Mouse (Mus musculus): Measurements from ENCODE around the gene Wdr26. TPM values are rescaled to one million over a fixed set of nuclear protein-coding genes. Genes with fewer than 3 reads are reported as not detected.

Wdr26 gene
- 28.3 and 32.6 TPM in 2 replicates for polyA plus RNA-seq (2015; fragmentation: Nextera tagmentation; extraction: Ambion mirVana)

DNA sequence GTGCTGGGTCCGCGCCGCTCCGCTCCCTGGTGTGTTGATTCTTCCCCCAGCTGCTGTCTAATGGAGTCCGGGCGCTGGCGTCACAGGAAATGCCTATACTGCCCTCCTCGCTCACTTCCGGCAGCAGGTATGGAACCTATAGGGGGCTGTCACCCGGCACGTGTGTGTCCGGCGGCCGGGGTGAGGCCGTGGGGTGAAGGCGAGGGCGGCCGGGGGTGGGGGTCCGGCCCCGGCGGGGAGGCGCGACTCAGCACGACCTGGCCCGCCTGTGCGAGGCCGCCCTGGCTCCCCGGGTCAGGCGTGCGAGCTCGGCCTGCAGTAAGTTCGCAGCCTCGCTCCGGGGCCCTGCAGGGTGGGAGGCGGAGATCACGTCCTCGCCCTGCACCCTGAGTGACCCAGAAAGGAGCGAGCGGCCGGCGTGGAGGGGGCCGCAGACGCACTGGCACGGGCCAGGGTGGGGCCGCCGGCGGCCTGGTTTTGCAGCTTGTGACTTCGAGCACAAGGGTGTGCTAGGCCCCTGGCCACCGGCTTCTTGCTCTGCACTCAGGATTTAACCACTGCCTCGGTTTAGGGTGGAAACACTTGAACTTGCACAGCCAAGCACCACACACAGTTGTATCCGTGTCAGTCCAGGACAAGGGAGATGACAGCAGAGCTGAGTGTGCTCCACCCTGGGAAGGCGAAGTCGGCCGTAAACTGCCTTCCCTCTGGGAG is at the start of gene Wdr26:
TSS of gene Wdr26 (minus strand) at position 82 of the 714 bp plus-strand sequence.
- H3K9ac ChIP-seq = peak within 1 kb of the TSS; percentile 98
- H3K27ac ChIP-seq = peak within 1 kb of the TSS; percentile 94
- no peaks in the 10 kb centered on the region for H3K9me3 ChIP-seq
- H3K4me1 ChIP-seq = peaks cover 23% of the 10 kb centered on the region
- no peaks in the 10 kb centered on the region for H3K36me3 ChIP-seq
- WGBS = under 1% methylated on average over 50 of the region's 54 CpGs
- peak within 1 kb of the TSS; percentile 99 for H3K4me3 ChIP-seq
- no peaks in the 10 kb centered on the region for H3K27me3 ChIP-seq
- peak within 1 kb of the TSS; percentile 78 for H3K4me2 ChIP-seq
- ATAC-seq (ENCODE audit: insufficient number of reproducible peaks, low FRiP score, low TSS enrichment, low read depth) = peak; percentile 90

DNA sequence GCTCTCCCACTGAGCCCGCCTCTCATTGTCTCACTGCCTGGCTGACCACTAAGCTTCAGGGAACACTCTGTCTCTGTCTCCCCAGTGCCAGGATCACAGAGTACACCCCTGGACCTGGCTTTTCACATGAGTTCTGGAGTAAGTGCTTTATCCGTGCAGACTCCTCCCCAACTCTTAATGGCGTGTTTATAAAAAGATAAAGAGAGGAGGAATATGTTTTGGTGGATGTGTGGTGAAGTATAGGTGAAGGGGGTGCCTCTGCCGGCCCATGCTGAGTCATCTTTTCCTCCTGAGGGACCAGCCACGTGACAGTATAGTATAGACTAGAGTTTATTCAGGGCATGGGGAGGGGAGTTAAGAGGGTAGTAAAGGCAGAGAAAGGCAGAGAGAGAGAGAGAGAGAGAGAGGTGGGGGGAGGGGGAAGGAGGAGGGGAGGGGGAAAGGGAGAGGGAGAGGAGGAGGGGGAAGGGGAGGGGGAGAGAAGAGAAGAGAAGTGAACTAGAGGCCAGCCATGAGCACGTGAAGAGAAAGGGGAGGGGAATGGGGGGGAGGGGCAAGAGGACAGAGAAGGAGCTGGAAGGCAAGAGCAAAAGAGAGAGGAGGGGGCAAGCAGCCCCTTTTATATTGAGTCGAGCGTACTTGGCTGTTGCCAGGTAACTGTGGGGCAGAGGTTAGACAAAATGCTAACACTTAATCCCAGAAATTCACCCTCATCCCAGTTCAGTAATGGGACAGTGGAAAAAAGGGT is 49.3 kb upstream of the Wdr26 start:
- Histone ChIP-seq H3K4me3 (no peak overlapping the region), H3K36me3 (no peaks in the 10 kb centered on the region), H3K4me2 (no peak overlapping the region), H3K9ac (no peak overlapping the region), H3K9me3 (no peaks in the 10 kb centered on the region), H3K27ac (no peak overlapping the region), H3K4me1 (peaks cover 25% of the 10 kb centered on the region), H3K27me3 (peaks cover 13% of the 10 kb centered on the region; the same call in 1 of the 2 replicates)
- ATAC-seq (ENCODE audit: insufficient number of reproducible peaks, low FRiP score, low TSS enrichment, low read depth) = no peak
- WGBS = 35% methylated on average over 8 of the region's 8 CpGs

DNA sequence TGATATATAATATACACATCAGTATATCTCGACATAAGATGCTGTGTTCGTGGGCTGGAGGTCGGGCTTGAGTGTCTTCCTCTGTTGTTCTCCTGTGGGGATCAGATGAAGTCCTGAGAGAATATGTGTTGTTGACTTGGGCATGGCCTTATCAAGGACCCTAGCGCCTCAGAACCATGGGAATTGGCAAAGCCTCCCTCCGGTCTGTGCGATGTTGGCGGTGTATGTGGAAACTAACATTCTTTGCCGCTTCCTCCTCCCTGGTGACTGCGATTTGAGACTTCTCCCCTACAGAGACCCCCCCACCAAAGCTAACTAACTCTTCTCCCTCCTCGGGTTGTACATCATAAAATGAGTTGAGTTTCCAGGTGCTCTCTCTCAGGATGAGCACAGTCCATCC is 48.6 kb upstream of the Wdr26 start:
- H3K9ac ChIP-seq = no peak overlapping the region
- H3K36me3 ChIP-seq = no peaks in the 10 kb centered on the region
- no peak overlapping the region for H3K4me2 ChIP-seq
- H3K4me3 ChIP-seq = no peak overlapping the region
- H3K9me3 ChIP-seq = no peaks in the 10 kb centered on the region
- peaks cover 13% of the 10 kb centered on the region; the same call in 1 of the 2 replicates for H3K27me3 ChIP-seq
- no peak overlapping the region for H3K27ac ChIP-seq
- peaks cover 32% of the 10 kb centered on the region for H3K4me1 ChIP-seq
- WGBS = 82% methylated on average over 10 of the region's 10 CpGs
- ATAC-seq (ENCODE audit: insufficient number of reproducible peaks, low FRiP score, low TSS enrichment, low read depth) = no peak

DNA sequence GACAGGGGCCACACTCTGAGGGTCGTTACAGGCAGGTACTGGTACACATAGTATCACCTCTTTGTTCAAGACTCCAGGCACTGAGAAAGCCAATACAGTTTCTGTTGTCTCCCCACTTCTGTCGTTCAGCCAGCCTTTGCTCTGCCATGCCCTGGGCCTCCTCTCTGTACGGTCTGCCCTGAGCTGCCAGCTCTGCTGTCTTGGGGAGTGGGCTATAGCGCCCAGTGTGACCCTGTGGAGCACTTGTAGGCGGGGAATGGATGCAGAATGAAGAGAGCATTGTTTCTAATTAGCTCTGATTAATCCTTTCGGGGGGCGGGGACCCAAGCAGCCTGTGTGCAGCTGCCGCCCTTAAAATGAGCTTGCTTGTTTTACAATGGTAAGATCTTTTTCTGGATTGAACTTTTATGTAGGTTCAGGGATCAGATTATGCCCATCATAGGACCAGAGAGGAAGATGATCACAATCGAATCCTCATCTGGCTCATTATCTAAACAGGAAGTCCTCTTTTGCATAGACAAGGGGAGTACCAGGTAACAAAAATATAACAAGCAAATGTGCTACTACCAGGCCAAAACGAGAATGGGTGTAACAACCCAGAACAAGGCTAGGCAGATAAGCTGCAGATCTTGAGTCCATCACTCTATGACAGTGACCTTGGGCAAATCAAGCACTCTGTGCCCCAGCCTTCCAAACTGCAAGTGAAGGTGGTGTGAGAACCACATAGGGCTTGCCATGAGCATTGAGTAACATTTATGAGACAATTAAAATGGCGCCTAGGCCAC is 48.0 kb upstream of the Wdr26 start:
- peaks cover 35% of the 10 kb centered on the region for H3K4me1 ChIP-seq
- peaks cover 13% of the 10 kb centered on the region; the same call in 1 of the 2 replicates for H3K27me3 ChIP-seq
- H3K36me3 ChIP-seq = no peaks in the 10 kb centered on the region
- ATAC-seq (ENCODE audit: insufficient number of reproducible peaks, low FRiP score, low TSS enrichment, low read depth) = no peak
- 52% methylated on average over 11 of the region's 11 CpGs for WGBS
- H3K27ac ChIP-seq = no peak overlapping the region; the same call in 1 of the 2 replicates
- H3K4me2 ChIP-seq = no peak overlapping the region
- H3K9me3 ChIP-seq = no peaks in the 10 kb centered on the region
- H3K9ac ChIP-seq = no peak overlapping the region
- no peak overlapping the region for H3K4me3 ChIP-seq

DNA sequence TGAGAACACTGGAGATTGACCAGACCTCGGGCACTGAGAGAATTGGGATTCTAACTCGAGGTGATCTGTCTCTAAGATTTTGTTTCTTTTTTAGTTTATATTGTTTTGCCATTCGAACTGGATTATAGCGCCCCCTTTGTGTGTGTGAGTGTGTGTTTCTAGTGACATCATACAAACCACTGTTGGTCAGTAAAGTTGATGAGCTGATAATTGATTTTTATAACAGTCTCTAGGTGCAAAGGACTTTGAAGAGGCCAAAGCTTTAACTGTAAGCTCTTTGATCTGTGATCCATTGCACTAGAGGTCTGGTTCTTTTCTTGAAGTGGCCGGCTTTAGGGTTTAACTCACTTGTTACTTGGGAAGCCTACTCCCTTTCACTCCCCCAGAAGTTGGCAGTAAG is 47.3 kb upstream of the Wdr26 start:
- H3K9me3 ChIP-seq = no peaks in the 10 kb centered on the region
- WGBS = 57% methylated on average over 5 of the region's 5 CpGs
- peaks cover 13% of the 10 kb centered on the region; the same call in 1 of the 2 replicates for H3K27me3 ChIP-seq

DNA sequence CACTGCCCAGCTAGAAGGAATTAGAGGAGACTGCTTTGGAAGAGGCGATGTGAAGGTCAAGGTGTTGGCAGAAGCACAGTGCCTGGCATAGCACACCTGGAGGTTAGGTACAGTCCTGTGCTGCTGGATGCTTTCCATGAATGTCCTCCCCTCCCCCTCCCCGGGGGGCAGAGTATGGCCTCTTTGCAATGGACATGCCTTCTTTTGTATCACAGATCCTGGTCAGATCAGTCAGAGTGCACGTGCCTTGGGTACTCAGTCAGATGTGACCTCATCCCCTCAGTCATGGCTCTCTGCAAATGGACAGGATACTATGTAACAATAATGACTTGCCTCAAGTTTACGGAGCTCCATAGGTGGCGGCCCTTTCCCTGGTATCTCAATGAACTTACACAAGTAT is 46.8 kb upstream of the Wdr26 start:
- 73% methylated on average over 5 of the region's 5 CpGs for WGBS
- Histone ChIP-seq H3K36me3 (no peaks in the 10 kb centered on the region), H3K27ac (no peak overlapping the region), H3K4me3 (no peak overlapping the region), H3K27me3 (peaks cover 13% of the 10 kb centered on the region; the same call in 1 of the 2 replicates), H3K9me3 (no peaks in the 10 kb centered on the region), H3K4me2 (no peak overlapping the region), H3K9ac (no peak overlapping the region), H3K4me1 (peaks cover 35% of the 10 kb centered on the region)
- ATAC-seq (ENCODE audit: insufficient number of reproducible peaks, low FRiP score, low TSS enrichment, low read depth) = no peak

More for the DNA sequence above, 47.3 kb upstream of the Wdr26 start:
- H3K4me3 ChIP-seq = no peak overlapping the region
- no peak for ATAC-seq (ENCODE audit: insufficient number of reproducible peaks, low FRiP score, low TSS enrichment, low read depth)
- no peak overlapping the region for H3K27ac ChIP-seq
- H3K9ac ChIP-seq = no peak overlapping the region
- H3K4me1 ChIP-seq = peaks cover 35% of the 10 kb centered on the region
- H3K36me3 ChIP-seq = no peaks in the 10 kb centered on the region
- no peak overlapping the region for H3K4me2 ChIP-seq

DNA sequence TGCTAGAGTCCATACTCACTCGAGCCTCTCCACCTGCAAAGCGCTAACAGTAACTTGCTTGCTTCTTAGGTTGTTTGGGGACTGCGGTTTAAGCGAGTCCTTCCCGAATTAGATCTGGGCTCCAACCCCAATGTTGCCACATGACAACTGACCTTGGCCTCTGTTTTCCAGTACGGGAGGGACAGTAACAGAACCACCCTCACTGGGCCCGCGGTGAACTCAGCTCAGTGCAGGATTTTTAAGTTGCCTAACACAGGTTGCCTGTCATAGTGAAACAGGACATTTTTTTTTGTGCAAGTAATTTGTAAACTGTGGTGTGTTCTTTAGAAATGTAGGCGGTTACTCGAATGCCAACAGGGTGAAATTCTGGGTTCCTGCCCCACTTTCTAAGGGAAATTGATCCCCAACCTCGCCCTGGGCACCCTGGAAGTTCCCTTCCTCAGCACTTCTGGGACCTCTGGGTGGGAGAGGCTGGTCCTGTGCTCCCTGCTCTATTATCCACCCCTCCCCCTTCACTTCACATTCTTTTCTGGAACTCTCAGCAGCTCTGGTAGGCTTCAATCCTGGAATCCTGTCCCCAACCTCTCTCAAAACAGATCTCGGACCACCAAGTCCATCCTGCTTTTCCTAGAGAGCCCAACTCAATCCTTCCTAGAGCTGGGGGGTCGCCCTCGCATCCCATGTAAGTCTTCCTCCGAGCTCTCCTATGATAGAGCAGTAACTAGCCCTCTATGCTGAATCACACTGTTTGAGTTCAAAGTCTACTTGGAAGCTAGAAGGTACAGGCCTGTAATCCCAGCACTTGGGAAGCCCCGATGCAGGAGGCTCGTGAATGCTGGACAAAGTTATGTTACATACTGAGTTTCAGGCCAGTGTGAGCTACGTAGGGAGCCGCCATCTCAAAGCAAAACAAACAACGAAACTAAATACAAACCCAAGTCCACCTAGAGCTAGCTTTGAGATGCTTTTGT is 46.1 kb upstream of the Wdr26 start:
- Histone ChIP-seq H3K9ac (no peak overlapping the region), H3K4me1 (peaks cover 35% of the 10 kb centered on the region), H3K36me3 (no peaks in the 10 kb centered on the region), H3K27ac (peak overlapping the region; percentile 78), H3K27me3 (peaks cover 13% of the 10 kb centered on the region; the same call in 1 of the 2 replicates), H3K4me2 (no peak overlapping the region), H3K9me3 (no peaks in the 10 kb centered on the region), H3K4me3 (no peak overlapping the region)
- ATAC-seq (ENCODE audit: insufficient number of reproducible peaks, low FRiP score, low TSS enrichment, low read depth) = no peak
- WGBS = 64% methylated on average over 20 of the region's 20 CpGs

DNA sequence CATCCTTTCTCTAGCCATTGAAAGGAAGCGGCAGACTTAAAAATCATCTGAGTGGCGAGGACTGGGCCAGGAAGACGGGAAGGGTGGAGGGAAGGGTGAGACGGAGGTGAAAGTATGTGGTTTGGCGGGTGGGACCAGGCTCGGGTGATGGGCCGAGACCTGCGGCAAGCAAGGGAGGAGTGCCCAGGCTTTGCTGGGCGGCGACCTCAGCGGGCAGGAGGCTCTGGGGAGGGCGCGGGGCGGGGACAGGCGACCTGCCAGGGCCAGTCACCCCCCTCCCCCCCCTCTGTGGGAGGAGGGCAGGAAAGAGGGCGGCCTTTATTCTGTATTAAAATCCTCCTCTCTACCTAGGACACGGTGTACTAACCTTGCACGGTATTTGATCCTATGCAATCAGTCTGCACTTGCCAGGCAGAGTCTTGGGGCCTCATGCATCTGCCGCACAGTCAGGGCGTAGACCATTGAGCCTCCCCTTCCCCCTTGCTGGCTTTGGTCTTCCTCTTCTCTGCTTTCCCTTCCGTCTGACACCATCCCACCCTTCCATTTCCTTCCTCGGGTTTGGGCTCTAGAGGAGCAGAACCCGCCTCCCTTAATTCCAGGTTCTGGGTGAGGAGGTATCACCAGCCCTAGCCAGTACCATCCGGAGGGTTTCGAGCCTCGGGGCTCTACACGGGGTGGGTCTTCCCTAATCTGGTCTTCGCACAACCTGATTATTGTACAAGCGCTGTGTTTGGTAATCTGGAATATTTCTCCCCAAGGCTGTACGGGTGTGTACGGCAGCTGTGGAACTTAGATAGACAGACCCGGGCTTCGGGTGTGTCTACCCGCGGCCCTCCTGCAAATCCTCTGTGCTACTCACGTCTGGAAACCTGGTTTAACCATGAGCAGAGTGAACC is 45.1 kb upstream of the Wdr26 start:
- H3K4me2 ChIP-seq = peak overlapping the region; percentile 79
- peaks cover 13% of the 10 kb centered on the region; the same call in 1 of the 2 replicates for H3K27me3 ChIP-seq
- peak overlapping the region; percentile 78 for H3K27ac ChIP-seq
- peak overlapping the region; percentile 35; the same call in 1 of the 2 replicates for H3K9ac ChIP-seq
- H3K9me3 ChIP-seq = no peaks in the 10 kb centered on the region
- ATAC-seq (ENCODE audit: insufficient number of reproducible peaks, low FRiP score, low TSS enrichment, low read depth) = peak; percentile 74
- H3K36me3 ChIP-seq = no peaks in the 10 kb centered on the region
- peak overlapping the region; percentile 38 for H3K4me3 ChIP-seq
- H3K4me1 ChIP-seq = peaks cover 32% of the 10 kb centered on the region
- 14% methylated on average over 34 of the region's 36 CpGs for WGBS

DNA sequence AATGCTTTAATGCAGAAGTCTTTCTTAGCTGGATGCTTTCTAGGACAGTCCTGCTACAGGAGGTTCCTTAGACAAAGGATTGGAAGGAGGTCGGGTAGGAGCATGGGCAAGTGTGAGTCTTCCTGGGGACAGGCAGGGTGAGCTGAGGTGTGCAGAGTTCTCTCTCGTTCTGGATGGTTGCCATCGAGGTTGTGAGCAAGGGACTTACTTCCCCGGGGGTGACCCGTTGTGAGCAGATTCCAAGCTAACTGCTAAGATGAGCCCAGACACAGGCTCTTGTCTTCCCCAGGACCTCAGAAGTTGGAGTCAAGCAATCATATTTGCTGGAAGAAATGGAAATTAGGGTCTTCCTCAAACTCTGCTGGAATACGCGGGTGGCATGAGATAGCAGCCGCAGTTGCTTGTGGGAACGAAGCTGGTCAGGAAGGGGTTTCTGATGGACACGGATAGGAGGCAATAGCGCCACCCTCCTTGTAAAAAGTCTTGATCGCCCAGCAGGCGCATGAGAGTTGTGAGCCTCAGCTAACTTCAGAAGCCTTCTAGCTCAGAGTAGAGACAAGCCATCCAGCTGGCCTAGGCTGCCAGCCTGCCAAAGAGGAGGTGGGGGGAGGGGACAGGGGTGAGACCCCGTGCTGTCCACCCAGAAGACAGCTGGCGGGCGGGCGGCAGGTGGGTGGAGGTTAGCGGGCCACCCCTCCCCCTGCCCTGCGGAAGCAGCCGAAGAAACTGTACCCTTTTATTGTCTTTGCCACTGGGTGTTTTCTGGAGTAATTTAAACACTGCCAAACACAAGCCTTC is 44.3 kb upstream of the Wdr26 start:
- no peaks in the 10 kb centered on the region for H3K9me3 ChIP-seq
- peak overlapping the region; percentile 79 for H3K4me2 ChIP-seq
- H3K36me3 ChIP-seq = no peaks in the 10 kb centered on the region
- no peak for ATAC-seq (ENCODE audit: insufficient number of reproducible peaks, low FRiP score, low TSS enrichment, low read depth)
- H3K4me3 ChIP-seq = peak overlapping the region; percentile 38
- peak overlapping the region; percentile 78 for H3K27ac ChIP-seq
- H3K4me1 ChIP-seq = peaks cover 29% of the 10 kb centered on the region
- WGBS = 4% methylated on average over 20 of the region's 20 CpGs
- peaks cover 13% of the 10 kb centered on the region; the same call in 1 of the 2 replicates for H3K27me3 ChIP-seq
- peak overlapping the region; percentile 35; the same call in 1 of the 2 replicates for H3K9ac ChIP-seq

Data from limb, embryonic 15.5 days (tissue).